Mouse (Mus musculus) c-Kit-positive CD71-positive TER-119-positive erythroid progenitor cells, embryonic 14.5 days (primary cell): ENCODE results near the gene Actr5.

Experiments used
- DNase-seq: peaks from one replicate; pipeline ENCODE4 v3.0.0-alpha.2; 2013; ENCODE audit warnings: low spot score

The Actr5 gene

DNA sequence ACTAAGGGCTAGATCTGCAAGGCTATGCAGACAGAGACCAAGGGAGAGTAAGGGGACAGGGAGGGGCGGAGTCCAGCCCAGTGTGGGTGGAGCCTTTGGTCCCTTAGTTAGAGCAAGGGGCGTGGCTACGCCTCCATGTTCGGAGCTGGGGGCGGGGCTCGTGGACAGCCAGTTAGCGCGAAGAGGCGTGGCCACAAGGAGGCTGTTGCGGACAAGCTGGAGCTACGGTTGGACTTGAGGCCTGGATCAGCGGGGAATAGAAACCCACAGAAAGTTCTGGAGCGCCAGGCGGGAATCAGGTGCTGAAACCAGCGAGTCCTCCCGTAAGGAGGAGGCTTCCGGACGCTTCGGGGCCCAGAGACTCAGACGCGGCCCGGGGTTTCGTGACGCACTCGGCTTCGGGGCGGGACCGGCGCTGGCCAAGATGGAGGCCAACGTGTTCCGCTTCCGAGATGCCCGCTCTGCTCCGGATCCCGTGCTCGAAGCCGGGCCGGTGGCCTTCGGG, at the start of gene Actr5:
Actr5 (plus strand) TSS at position 171 of the 505 bp plus-strand sequence.
- DNase-seq, result peak; percentile 94

DNA sequence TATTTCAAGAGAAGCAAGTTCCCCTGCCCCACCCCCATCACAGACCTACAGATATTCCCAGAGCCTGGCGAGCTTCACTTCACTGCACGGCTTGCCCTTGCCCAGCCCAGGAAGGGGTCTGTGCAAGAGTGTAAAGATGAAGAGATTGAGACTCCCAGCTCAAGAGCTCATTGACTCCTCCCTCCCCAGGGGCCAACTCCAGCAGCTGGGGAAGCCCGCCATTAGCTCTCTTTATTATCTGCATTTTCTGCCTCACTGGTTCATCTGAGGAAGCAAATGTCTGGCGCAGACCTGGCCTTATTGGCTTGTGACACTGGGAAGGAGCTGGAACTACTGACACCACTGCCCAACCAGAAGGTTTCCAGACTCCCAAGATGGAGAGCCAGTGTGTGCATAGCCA, 44.7 kb upstream of the Actr5 start:
- DNase-seq, result no peak

DNA sequence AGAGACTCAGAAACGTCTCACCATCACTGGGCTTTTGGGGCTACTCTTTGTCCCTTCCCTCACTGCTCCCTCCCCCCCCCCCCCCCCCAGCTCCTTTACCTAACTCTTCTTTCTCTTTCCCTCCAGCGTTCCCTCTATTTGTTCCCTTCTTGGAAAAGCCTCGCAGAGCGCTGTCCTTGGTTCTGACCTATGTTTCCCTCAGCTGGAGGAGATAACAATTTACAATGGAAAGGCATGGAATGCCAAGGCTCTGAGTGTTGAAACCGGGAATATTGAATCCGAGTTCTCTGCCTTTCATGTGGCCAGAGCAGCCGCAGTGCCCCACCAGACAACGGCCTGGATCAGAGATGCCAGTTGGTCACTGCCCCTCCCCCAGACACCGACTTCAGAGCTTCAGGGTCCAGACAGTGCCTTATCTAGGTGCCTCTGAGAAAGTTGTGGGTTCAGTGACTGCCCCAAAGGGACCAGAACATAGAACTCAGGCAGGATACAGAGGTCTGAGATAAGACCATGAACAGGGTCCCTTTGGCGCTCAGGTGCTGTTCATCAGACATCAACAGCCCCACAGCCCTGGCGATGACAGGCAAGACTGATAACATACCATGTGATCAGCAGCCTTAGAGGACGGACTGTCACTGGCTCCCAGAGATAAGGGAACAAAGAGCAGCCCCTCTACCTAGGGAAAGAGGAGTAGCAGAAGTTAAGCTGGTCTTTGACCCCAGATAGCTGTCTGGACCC, 39.9 kb upstream of the Actr5 start:
- DNase-seq, result no peak

DNA sequence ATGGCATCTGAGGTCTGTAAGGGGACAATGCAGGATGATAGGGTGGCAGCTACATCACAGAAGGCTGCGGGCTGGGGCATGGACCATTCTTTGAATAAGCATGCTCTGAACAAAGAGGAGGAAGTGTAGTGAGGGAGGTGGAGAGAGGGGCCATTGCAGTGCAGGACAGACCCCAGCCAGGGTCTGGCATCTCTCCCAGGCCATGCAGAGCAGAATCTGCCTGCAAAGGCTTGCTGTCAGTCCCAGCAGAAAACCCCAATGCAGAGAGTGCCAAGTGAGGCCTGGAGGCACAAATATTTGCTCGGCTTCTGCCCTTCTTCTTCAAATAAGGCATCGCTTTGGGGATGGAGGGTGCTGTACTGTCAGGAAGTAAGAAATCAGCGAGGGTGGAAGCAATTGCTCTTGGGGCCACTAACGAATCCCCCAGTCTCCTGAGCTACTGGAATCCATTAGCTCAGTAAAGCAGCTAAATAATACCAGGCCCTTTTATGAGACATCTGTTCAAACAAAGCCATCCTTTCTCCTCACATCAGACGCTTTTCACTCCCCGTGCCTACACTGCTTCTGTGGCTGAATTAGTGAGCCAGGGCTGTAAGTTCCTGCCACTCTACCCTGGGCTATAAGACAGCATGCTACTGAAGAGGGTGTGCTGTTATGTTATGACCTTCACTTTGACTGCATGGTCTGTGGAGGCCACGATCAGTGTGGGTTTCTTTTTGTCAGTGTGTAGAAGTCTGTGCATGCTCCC, 36.0 kb upstream of the Actr5 start:
- no peak for DNase-seq

DNA sequence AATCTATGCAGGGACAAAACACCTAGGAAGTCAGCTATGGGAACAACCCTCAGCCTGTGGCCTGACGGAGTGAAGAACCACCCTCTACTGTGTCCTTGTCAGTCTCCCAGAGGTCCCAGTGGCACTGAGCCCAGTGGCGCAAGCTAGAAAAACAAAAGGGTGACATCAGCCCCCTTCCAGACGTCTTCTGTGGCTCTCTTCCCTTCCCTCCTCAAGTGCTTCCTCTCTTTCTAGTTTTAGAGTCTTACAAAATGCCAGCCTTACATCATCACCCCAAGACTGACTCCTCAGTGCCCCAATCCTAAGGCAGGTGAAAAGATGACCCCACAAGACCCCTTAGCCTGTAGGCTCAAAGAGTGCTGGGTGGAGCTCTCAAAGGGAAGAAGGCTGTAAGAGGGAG, 34.2 kb upstream of the Actr5 start:
- no peak for DNase-seq

DNA sequence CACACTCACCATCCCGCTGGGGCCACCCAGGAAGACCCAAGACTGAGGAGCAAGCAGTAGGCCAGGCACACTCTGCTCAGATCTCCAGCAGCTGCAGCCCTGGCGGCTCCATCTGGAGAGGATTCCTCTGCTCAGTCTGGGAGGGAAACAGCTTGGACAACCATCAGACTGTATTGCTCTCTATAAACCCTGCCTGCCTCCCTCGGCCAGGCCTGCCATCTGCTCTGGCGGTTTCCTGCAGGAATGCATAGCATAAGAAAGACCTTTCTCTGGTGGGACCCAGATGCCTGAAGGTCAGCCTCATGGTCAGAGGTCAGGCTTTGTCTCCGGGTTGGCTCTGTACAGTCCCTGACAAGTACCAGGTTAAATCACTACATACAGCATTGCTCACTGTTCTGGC, 33.4 kb upstream of the Actr5 start:
- DNase-seq, result no peak

DNA sequence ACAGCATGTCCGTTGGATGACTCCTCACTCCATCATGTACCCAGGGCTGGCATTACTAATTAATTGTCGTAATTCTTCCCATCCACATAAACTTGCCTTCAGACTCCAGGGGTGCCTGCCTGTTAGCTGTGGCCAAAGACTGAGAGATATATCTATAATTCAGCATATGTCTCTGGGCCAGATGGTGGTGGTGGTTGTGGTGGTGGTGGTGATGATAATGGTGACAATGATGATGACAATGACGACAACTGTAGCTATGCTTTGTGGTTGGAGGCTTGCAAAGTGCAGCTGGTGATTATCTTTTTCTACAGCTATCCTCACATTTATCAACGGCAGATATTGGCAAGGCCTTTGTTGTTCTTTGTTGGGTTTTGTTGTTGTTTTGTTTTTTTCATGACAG, 31.3 kb upstream of the Actr5 start:
- no peak for DNase-seq

DNA sequence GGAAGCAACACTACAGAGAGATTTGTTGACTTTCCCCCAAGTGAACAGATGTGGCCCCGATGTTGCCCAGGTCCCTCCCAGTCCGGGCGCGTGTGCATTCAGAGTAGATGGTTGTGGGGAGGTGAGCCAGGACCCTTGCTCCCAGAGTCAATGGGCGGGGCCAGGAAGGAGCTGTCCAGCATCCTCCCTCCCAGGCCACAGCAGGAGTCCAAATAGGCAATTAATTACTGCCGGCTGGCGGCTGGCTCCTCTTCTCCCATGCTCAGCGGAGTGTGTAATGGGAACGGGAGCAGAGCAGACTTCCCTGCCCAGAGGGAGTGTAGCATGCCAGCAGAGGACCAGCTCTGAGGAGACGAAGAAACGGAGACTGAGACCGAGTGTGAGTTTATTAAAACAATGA, 29.6 kb upstream of the Actr5 start:
- no peak for DNase-seq

DNA sequence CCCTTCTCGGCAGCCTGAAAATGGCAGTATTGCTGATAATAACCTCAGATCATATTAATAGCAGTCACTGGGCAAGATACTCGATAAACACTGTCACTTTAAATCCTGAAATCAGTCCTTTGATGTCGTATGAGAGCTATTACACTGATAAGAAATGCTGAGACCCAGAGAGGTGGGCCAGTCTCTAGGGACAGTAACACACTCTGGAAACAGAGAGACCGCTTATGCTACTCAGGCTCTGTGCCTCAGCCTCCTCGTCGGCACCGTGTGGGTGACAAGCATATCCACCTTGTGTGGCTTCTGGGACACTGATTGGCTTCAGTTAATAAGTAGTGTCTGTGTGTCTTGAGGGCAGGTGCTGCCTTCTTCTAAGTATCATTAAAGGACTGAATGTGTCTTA, 29.1 kb upstream of the Actr5 start:
- no peak for DNase-seq

DNA sequence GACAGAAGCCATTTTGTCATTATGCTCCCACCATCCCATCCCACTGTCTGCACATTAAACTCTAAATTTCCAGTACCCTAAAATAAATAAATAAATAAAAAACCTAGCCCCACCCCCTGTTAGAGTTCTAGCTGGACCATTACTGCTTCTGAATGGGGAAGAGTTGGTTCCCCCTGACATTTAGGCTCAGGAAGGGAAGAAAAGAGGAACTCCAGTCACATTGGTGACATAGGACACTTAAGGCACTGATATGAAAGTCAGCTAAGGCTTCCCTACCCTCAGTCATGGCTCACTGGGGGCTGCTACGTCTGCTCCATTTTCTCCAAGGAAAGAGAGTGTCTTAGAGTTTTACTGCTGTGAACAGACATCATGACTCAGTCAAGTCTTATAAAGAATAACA, 27.9 kb upstream of the Actr5 start:
- DNase-seq, result no peak

DNA sequence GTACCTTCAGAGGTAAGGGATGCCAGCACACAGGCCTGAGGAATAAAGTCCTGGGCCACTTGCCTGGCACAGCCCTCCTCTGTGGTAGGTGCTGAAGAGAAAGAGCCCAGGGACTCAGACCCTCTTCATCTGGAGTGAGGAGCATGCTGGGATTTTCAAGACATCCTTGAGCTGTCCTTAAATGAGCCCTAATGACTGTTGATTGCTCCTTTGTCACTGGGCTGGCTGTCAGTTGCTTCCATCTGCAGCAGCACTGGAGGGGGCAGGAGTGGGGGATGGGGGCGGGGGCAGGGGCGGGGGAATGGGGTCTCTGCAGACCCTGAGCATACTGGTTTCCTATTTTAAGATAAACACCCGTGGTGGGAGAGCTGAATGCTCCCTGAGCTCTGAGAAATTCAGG, 24.2 kb upstream of the Actr5 start:
- no peak for DNase-seq

DNA sequence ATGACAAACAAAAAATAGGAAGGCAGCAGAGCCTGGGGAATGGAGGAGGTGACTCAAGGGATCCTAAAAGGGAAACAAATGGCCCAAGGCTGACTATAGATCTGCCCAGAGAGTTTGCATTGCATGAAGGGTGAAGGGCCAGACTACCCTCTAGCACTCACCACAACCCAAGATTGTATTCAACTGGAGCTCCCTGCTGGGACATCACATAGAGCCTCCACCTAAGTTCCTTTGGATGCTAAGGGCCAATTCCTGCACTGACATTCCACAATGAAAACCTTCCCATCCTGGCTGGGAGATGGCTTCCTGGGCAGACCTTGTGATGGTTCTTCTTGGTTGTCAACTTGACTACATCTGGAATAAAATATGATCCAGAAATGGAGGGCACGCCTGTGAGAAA, 23.4 kb upstream of the Actr5 start:
- DNase-seq, result no peak

DNA sequence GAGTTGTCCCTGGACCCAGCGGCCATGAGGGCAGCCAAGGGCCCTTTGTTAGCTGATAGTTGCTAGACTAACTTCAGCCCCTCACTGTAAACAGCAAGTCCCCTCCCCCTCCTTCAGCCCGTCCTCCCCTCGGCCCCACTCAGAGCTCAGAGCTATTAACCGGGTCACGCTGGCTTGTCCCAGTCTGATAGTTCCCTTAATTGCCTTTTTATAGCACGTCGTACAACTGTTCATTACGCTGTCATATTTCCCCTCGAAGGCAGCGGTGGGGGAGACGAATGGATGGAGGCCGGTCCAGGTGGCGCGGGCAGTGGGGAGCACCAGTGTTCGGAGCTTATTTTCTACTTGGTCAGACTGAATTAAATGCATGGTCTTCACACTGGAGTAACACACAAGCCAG, 22.0 kb upstream of the Actr5 start:
- no peak for DNase-seq

DNA sequence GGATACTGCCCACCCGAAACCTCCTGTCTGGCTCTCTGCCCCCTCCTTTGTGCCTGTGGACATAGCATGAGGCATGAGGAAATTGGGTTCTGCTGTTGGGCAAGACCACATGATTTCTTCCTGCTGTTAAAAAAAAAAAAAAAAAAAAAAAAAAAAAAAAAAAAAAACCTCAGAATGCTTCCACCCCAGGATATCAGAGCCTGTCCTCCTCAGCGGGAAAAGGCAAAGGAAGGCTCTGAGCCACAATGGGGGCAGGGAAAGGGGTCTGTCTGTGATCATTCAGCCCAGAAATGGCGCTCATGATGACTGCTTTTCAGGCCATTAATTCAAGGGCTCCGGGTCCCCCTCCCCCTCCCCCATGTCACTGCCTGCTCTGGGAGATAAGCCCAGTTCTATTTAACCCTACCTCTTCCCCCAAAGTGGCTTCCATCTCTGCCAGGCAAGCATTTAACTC, 18.1 kb upstream of the Actr5 start:
- DNase-seq, result no peak

DNA sequence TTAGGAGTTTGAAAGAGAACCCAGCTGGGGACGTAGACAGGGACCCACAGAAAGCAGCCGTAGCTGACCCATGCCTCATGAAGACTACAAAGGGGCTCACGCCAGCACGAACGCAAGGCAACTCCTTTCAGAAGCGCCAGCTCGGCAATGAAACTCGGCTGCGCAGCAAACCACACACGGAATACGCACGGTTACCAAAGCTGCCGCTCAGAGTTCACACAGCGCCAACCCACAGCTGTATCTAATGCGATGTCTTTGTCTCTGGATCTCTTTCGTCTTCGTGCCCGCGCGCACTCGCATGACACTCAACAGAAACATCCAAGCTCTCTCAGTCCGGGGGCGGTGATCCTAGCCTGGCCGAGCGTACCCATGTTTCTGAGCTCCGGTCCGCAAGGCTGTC, 15.0 kb upstream of the Actr5 start:
- DNase-seq, result no peak

DNA sequence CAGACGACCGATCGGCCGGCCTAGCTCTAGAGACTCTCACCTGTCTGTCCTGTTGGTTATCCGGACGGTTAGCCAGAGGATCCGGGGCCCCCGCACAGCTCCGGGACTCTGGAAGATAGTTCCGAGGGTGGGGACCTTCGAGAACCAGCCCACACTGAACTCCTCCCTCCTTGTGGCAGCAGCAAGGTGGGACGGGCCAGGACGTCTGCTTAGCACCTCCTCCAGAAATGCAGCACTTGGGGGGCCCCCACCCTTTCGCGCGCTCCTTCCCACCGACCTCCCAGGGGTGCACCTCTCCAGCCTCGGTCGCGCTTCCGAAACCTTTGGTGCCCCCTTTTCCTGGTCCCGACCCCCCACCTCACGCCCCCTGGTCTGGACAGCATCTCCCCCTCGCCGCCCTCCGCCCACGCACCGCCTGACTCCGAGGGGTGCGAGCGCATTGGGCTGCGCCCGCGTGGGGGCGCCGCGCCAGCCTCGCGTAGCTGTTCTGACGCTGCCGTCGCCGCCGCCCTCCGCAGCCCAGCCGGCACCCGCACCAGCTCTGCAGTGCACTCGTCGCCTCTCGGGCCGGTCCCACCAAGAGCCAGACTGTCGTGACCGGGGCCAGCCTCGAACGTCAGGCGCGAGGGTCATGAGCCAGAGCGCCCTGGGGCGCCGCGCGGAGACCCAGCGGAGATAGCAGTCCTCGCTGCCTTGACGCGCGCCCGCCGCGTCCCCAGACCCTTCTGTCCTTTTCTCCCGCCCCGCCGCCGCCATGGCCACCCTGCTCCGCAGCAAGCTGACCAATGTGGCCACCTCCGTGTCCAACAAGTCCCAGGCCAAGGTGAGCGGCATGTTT, 14.0 kb upstream of the Actr5 start, which contains the start of gene Slc32a1:
Slc32a1 (plus strand) TSS at position 280 of the 838 bp plus-strand sequence.
- no peak for DNase-seq

DNA sequence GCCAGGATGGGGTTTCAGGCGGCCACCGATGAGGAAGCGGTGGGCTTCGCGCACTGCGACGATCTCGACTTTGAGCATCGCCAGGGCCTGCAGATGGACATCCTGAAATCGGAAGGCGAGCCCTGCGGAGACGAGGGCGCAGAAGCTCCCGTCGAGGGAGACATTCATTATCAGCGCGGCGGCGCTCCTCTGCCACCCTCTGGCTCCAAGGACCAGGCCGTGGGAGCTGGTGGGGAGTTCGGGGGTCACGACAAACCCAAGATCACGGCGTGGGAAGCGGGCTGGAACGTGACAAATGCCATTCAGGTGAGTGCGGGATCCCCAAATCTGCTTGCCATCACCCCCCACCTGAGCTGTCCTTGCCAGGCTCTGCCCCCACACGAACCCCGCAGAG, 13.4 kb upstream of the Actr5 start:
- DNase-seq, result no peak

DNA sequence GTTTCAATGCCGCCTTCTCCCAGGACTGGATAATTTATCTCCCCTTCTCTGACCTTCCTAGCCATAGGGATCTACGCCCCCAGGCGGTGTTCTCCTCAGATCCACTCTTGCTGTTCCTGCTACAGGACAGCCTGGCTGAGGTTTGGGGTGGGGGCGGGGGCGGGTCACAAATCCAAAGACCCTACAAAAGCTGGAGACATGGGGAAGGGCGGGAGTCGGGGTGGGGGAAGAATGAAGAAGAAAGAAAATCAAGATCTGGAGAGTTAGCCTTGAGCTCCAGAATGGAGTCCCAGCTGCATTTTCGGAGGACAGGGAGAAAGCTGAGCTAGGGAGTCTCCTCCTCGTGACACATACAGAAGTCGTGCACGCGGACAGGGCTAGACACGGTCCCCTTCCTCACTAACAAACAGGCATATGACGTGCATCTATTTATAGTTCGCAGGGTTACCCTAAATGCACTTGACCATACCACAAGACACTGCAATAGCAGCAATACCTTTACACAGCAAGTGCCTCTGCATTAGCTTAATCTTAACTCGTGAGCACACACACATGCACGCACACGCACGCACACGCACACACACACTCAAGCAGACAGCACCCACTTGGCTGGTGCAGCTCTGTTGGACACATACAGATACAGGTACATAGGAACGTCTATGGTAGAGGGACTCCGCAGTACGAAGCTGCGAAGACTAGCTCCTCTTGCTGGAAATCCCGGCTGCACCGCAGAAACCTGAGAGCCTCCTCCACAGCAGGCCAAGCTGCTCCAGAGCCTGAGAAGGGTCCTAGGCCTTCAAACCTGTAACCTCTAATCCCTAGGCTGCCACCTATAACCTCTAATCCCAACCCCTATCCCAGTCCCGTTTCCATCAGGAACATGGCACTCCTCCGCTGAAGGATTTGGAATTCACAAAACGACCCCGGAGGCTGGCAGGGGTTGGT, 12.7 kb upstream of the Actr5 start:
- no peak for DNase-seq

DNA sequence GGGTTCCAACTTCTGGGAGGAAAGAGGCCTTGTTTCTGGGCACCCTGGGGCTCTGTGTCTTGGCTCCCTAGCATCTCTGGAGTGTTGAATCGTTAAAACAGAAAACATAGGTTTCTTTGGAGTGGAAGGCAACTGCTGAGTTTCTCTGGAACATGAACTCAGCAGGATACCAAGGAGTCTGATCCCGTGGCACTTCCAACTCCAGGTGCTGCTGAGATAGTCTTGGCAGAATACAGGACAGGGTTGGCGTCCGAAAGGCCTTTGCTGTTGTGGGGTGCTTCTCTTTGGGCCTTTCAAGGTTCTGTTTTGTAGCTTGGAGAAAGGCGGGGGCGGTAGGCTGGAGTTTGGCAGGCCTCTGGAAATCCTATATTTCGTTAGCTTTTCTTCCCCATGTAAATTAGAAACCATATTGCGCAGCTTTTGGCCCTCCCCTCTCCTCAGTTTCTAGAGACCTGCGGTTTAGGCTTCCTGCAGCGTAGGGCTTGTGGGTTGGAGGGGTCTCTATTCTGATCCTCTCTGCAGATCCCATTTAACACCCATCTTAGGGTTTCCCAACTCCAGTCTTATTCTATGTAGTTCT, 11.9 kb upstream of the Actr5 start:
- no peak for DNase-seq

DNA sequence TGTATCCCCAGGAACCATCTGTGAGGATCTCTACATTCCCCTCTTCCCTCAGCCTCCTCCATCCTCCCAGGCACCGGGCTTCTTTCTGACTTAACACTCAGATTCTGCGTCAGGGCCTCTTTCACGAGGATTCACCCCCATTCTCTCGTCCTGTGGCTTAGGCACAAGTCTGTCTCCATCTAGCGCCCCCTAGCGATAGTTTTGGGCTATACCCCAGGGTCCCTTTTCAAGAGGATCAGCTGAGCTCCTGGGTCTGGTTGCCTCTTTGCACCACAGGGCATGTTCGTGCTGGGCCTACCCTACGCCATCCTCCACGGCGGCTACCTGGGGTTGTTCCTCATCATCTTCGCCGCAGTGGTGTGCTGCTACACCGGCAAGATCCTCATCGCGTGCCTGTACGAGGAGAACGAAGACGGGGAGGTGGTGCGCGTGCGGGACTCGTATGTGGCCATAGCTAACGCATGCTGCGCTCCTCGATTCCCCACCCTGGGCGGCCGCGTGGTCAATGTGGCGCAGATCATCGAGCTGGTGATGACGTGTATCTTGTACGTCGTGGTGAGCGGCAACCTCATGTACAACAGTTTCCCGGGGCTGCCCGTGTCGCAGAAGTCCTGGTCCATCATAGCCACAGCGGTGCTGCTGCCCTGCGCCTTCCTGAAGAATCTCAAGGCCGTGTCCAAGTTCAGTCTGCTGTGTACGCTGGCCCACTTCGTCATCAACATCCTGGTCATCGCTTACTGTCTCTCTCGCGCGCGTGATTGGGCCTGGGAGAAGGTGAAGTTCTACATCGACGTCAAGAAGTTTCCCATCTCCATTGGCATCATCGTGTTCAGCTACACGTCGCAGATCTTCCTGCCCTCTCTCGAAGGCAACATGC, 10.9 kb upstream of the Actr5 start:
- peak; percentile 61 for DNase-seq
